Mouse (Mus musculus) ES-Bruce4 (cell line): Measurements from ENCODE around the gene Vezf1.

Experiments
- CTCF ChIP-seq: IDR thresholded peaks from one replicate; pipeline ENCODE4 v1.8.1; 2011; ENCODE audit warnings: low read depth, low read length
- EP300 ChIP-seq: IDR thresholded peaks from 2 replicates; pipeline ENCODE4 v1.6.1; 2011; ENCODE audit warnings: low read depth, low read length; ENCODE audit not compliant: insufficient read depth

GRCm38 (mm10) chr11:88052638-88053037 is 15.4 kb upstream of the Vezf1 start:
- TF ChIP-seq EP300 (no peak), CTCF (no peak)
